Mouse (Mus musculus) hindbrain, embryonic 12.5 days (tissue): ENCODE data around the gene Donson. TPM values are rescaled to one million over a fixed set of nuclear protein-coding genes. Genes with fewer than 3 reads are reported as not detected.
A peak's percentile ranks its signal among the peaks of the same experiment; 100 is the strongest.
"Not testable (repeated sequence)": the region's sequence is repeated elsewhere in the genome, so short reads cannot be mapped to it uniquely, and the experiment has no call there.

Source experiments
- ATAC-seq: fragments of 200-750 bp; cut with Nextera tagmentation; 2 replicates; pipeline ENCODE4 v1.8.0; 2017; ENCODE audit warnings: moderate TSS enrichment; ENCODE audit not compliant: low FRiP score
- H3K27ac ChIP-seq: fragments of 300-500 bp; sonication (generic); 2 replicates; pipeline ENCODE4 v1.5.1; 2016; ENCODE audit warnings: mild to moderate bottlenecking
- H3K27me3 ChIP-seq: fragments of 300-500 bp; sonication (generic); 2 replicates; pipeline ENCODE4 v1.6.1; 2016; ENCODE audit warnings: mild to moderate bottlenecking
- H3K36me3 ChIP-seq: fragments of 300-500 bp; sonication (generic); 2 replicates; pipeline ENCODE4 v1.6.1; 2016; ENCODE audit warnings: mild to moderate bottlenecking
- H3K4me1 ChIP-seq: fragments of 300-500 bp; sonication (generic); 2 replicates; pipeline ENCODE4 v1.6.1; 2016
- H3K4me2 ChIP-seq: fragments of 300-500 bp; sonication (generic); replicated peaks from 2 replicates; pipeline ENCODE4 v1.6.1; 2016; ENCODE audit warnings: mild to moderate bottlenecking
- H3K4me3 ChIP-seq: fragments of 300-500 bp; sonication (generic); 2 replicates; pipeline ENCODE4 v1.5.1; 2016; ENCODE audit warnings: mild to moderate bottlenecking
- H3K9ac ChIP-seq: fragments of 300-500 bp; sonication (generic); 2 replicates; pipeline ENCODE4 v1.6.1; 2016; ENCODE audit warnings: mild to moderate bottlenecking, moderate library complexity
- H3K9me3 ChIP-seq: fragments of 300-500 bp; sonication (generic); replicated peaks from 2 replicates; pipeline ENCODE4 v1.6.1; 2016; ENCODE audit warnings: mild to moderate bottlenecking
- WGBS: fragments of 180-500 bp; shearing (Covaris S2); methylation state at CpG from one replicate; pipeline ENCODE4 v1.1.7; 2016; 5-methylcytosine and 5-hydroxymethylcytosine counted together
- polyA plus RNA-seq: library from polyadenylated mRNA; unstranded; fragments of >200 nt; fragmentation: Nextera tagmentation; extraction: Ambion mirVana; gene quantifications from 2 replicates; pipeline ENCODE4 v1.2.1, GENCODE M21; 2016

Gene Donson
- polyA plus RNA-seq, 1 experiment from 2014 or later: 31.0 TPM

- H3K27ac ChIP-seq: peak overlapping the region; percentile 99
- H3K9ac ChIP-seq: peak overlapping the region; percentile 81
- H3K9me3 ChIP-seq: no peaks in the 10 kb centered on the region
- peak overlapping the region; percentile 94 for H3K4me2 ChIP-seq
- peak overlapping the region; percentile 77 for H3K4me3 ChIP-seq
- H3K4me1 ChIP-seq: peaks cover 12% of the 10 kb centered on the region
- H3K36me3 ChIP-seq: peaks cover 11% of the 10 kb centered on the region
- WGBS: under 1% methylated on average over 25 of the region's 25 CpGs
- ATAC-seq: peak; percentile 69
- H3K27me3 ChIP-seq: no peaks in the 10 kb centered on the region
These were observed 40.4 kb downstream of the Donson start for GRCm38 (mm10) chr16:91648220-91648550.

- ATAC-seq: peak; percentile 97
- Histone ChIP-seq H3K27me3 (no peaks in the 10 kb centered on the region), H3K4me2 (peak within 1 kb of the TSS; percentile 94), H3K36me3 (peaks cover 13% of the 10 kb centered on the region), H3K27ac (peak within 1 kb of the TSS; percentile 99), H3K9ac (peak within 1 kb of the TSS; percentile 82), H3K4me3 (peak within 1 kb of the TSS; percentile 77), H3K9me3 (no peaks in the 10 kb centered on the region), H3K4me1 (peaks cover 12% of the 10 kb centered on the region)
- WGBS: under 1% methylated on average over 70 of the region's 70 CpGs
These were observed 40.9 kb downstream of the Donson start, which contains the start of gene Son for GRCm38 (mm10) chr16:91647461-91648219. TSS of gene Son (plus strand) at chr16:91647506.

DNA sequence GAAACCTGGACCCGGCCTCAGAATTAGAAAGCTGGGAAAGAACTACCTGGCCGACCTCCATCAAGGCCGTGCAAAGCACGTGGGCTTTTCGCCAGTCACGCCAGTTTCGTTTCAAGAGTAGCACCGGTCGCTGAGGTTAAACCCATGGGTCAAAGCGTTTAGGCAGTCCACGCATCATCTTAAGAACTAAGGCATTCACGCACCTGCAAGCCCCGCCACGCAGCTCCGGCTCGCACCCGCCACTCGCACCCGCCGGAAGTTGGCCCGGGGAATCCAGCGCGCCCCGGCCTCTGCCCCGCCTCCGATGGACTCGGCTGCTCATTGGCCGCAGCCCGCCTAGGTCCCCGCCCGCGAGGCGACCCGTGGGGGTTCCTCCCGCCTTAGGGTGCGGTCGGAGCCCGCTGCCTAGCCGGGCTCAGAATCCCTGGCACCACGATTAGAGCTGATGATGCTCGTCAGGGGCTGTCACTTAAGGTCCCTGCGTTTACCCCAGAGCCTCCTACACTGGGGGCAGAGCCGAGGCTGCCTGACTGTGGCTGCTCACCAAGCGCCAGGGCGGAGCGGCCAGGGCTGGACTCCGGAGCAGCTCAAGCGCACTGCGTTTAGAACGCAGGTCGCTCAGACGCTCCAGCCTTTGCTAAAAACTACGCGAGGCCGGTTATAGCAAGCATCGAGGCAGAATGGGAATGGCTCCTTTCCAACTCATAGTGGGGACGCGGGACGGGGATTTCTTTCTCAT, 41.7 kb downstream of the Donson start, which contains the start of gene Gart:
Gene Gart (minus strand): TSS at position 272 of the 739 bp plus-strand sequence.
- under 1% methylated on average over 59 of the region's 59 CpGs for WGBS
- Histone ChIP-seq H3K9ac (peak within 1 kb of the TSS; percentile 82), H3K27ac (peak within 1 kb of the TSS; percentile 99), H3K27me3 (no peaks in the 10 kb centered on the region), H3K4me1 (peaks cover 12% of the 10 kb centered on the region), H3K9me3 (no peaks in the 10 kb centered on the region), H3K36me3 (peaks cover 13% of the 10 kb centered on the region), H3K4me2 (peak within 1 kb of the TSS; percentile 94), H3K4me3 (peak within 1 kb of the TSS; percentile 77)
- ATAC-seq: peak; percentile 88

GRCm38 (mm10) chr16:91645995-91646602, 42.5 kb downstream of the Donson start:
- Histone ChIP-seq H3K4me3 (peak overlapping the region; percentile 77), H3K27ac (peak overlapping the region; percentile 99; the same call in 1 of the 2 replicates), H3K9ac (peak overlapping the region; percentile 82), H3K4me1 (peaks cover 12% of the 10 kb centered on the region), H3K9me3 (no peaks in the 10 kb centered on the region), H3K36me3 (peaks cover 18% of the 10 kb centered on the region), H3K27me3 (no peaks in the 10 kb centered on the region), H3K4me2 (peak overlapping the region; percentile 94)
- 1% methylated on average over 11 of the region's 11 CpGs for WGBS
- ATAC-seq: no peak

GRCm38 (mm10) chr16:91645420-91645819, 43.1 kb downstream of the Donson start:
- not testable (repeated sequence) for H3K9ac ChIP-seq, H3K27me3 ChIP-seq, H3K9me3 ChIP-seq, ATAC-seq, H3K4me3 ChIP-seq, H3K27ac ChIP-seq
- Histone ChIP-seq H3K4me2 (peak overlapping the region; percentile 94; the same call in 1 of the 2 replicates), H3K36me3 (peaks cover 24% of the 10 kb centered on the region), H3K4me1 (peaks cover 12% of the 10 kb centered on the region)
- WGBS: 60% methylated on average over 1 of the region's 2 CpGs

DNA sequence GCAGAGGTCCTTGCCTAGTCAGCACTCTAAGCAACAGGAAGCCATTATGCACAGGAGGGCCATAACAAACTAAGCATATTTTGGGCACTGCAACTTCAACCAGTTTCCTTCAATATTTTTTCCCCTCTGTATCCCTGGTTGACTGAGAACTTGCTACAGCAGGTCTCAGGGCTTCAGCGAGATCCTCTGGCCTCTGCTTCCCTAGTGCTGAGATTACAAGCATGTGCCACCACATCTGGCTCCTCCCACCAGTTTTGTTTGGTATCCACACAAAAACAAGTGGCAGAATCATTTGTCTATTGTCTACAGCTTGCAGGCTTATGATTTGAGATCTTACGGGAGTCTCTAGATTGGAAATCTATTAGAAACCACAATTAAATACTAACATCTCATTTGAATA, 43.7 kb downstream of the Donson start:
- H3K27ac ChIP-seq: no peak overlapping the region
- H3K27me3 ChIP-seq: no peaks in the 10 kb centered on the region
- H3K9me3 ChIP-seq: no peaks in the 10 kb centered on the region
- H3K4me1 ChIP-seq: peaks cover 10% of the 10 kb centered on the region
- H3K36me3 ChIP-seq: peaks cover 28% of the 10 kb centered on the region
- H3K4me2 ChIP-seq: no peak overlapping the region
- no peak overlapping the region for H3K9ac ChIP-seq
- no peak overlapping the region for H3K4me3 ChIP-seq
- WGBS: 85% methylated on average over 2 of the region's 2 CpGs
- no peak for ATAC-seq

DNA sequence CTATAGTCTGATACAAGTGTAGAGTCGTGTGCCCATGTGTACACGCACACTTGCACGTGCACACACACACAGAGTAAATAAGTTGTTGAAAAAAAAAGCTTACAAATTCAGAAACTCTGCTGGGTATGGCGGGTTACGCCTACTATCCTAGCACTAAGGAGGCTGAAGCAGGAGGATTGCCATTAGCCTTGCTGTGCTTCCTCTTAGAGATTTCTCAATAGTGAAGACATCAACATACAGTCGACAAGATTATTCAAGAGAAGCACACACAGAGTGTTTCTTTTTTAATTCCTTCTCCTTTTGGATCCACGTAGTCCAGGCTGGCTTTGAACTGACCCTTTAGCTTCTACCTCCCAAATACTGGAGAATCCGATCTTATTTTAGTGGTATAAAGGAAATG, 48.4 kb downstream of the Donson start:
- ATAC-seq: no peak
- H3K9me3 ChIP-seq: no peaks in the 10 kb centered on the region

GRCm38 (mm10) chr16:91639636-91640035, 48.9 kb downstream of the Donson start:
- Histone ChIP-seq H3K27me3 (no peaks in the 10 kb centered on the region), H3K9me3 (no peaks in the 10 kb centered on the region), H3K36me3 (peaks cover 75% of the 10 kb centered on the region), H3K27ac (no peak overlapping the region), H3K9ac (no peak overlapping the region), H3K4me2 (no peak overlapping the region), H3K4me1 (no peaks in the 10 kb centered on the region), H3K4me3 (no peak overlapping the region)
- ATAC-seq: no peak
- 90% methylated on average over 2 of the region's 2 CpGs for WGBS

More for the DNA sequence above, 48.4 kb downstream of the Donson start:
- H3K27me3 ChIP-seq: no peaks in the 10 kb centered on the region
- no peak overlapping the region for H3K4me2 ChIP-seq
- H3K9ac ChIP-seq: no peak overlapping the region
- no peak overlapping the region for H3K4me3 ChIP-seq
- H3K36me3 ChIP-seq: peaks cover 71% of the 10 kb centered on the region
- 0 out of 2 replicates have a peak, but pooled peaks cover 2% of the 10 kb centered on the region for H3K4me1 ChIP-seq
- H3K27ac ChIP-seq: no peak overlapping the region
- 95% methylated on average over 8 of the region's 8 CpGs for WGBS

- WGBS: 93% methylated on average over 5 of the region's 5 CpGs
- no peaks in the 10 kb centered on the region for H3K9me3 ChIP-seq
- H3K4me3 ChIP-seq: no peak overlapping the region
- no peaks in the 10 kb centered on the region for H3K4me1 ChIP-seq
- H3K36me3 ChIP-seq: peaks cover 79% of the 10 kb centered on the region
- H3K27me3 ChIP-seq: no peaks in the 10 kb centered on the region
- no peak overlapping the region for H3K9ac ChIP-seq
- no peak for ATAC-seq
- H3K27ac ChIP-seq: no peak overlapping the region
- no peak overlapping the region for H3K4me2 ChIP-seq
These were observed 49.4 kb downstream of the Donson start for GRCm38 (mm10) chr16:91639161-91639560.

- 94% methylated on average over 12 of the region's 12 CpGs for whole genome bisulfite sequencing
- Histone ChIP-seq H3K36me3 (peaks cover 81% of the 10 kb centered on the region), H3K27ac (no peak overlapping the region)
These were observed 54.9 kb downstream of the Donson start for GRCm38 (mm10) chr16:91633641-91634040.

DNA sequence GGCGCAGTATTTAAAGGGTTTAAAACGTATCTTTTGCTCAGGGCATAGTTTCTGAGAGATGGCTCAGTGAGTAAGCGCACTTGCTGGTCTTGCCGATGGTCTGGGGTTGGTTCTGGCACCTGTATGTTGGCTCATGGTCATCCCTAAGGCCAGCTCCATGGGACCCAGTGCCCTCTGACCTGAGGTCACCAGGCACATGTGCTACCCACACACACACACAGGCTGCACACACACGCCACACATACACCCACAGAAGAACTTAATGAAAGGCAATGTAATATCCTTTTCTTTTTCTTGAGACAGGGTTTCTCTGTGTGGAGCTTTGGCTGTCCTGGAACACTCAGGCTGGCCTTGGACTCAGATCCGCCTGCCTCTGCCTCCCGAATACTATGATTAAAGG, 55.6 kb downstream of the Donson start:
- Histone ChIP-seq H3K36me3 (peaks cover 82% of the 10 kb centered on the region), H3K27ac (no peak overlapping the region), H3K4me3 (no peak overlapping the region), H3K4me1 (no peaks in the 10 kb centered on the region), H3K27me3 (no peaks in the 10 kb centered on the region), H3K9ac (no peak overlapping the region), H3K9me3 (no peaks in the 10 kb centered on the region), H3K4me2 (no peak overlapping the region)
- 94% methylated on average over 7 of the region's 7 CpGs for WGBS
- no peak for ATAC-seq

More at GRCm38 (mm10) chr16:91633641-91634040, 54.9 kb downstream of the Donson start:
- ATAC-seq: no peak
- Histone ChIP-seq H3K9ac (no peak overlapping the region), H3K4me1 (no peaks in the 10 kb centered on the region), H3K4me3 (no peak overlapping the region), H3K4me2 (no peak overlapping the region), H3K27me3 (no peaks in the 10 kb centered on the region), H3K9me3 (no peaks in the 10 kb centered on the region)

- Histone ChIP-seq H3K9me3 (no peaks in the 10 kb centered on the region), H3K4me3 (no peak overlapping the region), H3K4me2 (no peak overlapping the region), H3K27ac (no peak overlapping the region), H3K27me3 (no peaks in the 10 kb centered on the region), H3K36me3 (peaks cover 82% of the 10 kb centered on the region), H3K4me1 (no peaks in the 10 kb centered on the region), H3K9ac (no peak overlapping the region)
- ATAC-seq: no peak
- WGBS: 88% methylated on average over 5 of the region's 5 CpGs
These were observed 56.1 kb downstream of the Donson start for GRCm38 (mm10) chr16:91632439-91632838.
